Mouse (Mus musculus) adrenal gland, postnatal 36 days (tissue): Measurements from ENCODE around the gene Gpbp1l1. TPM values are rescaled to one million over a fixed set of nuclear protein-coding genes. Genes with fewer than 3 reads are reported as not detected.

ENCODE experiments used
- DNase-seq, 2 experiments: peaks; one replicate each; pipeline ENCODE4 v3.0.0; 2021; ENCODE audit warnings: mixed read lengths in 1 of 2
- total RNA-seq, 2 experiments: library from RNA; stranded (reverse); gene quantifications; 2 replicates each; pipeline ENCODE4 v1.2.3; 2021

The Gpbp1l1 gene
- total RNA-seq, 2 experiments from 2014 or later = 64.9 to 85.9 TPM

DNA sequence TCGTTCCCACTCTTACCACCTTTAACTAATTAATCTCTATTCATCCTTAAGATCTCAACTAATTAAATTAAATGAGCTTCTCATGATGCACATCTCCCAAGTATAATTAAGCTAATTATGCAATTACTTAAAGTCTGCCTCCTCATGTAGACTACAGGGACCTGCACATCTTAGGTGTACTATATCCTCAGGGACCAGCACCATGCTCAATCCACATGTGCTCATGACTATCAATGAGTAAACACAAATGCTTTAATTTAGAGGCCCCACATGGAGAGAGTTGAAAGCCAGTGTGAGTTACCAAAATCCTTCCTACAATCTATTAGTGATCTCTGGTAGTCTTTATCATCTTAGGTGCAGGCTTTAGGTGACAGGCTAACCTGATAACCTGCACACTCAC lies 77.7 kb downstream of the Gpbp1l1 start:
- no peak for DNase-seq

DNA sequence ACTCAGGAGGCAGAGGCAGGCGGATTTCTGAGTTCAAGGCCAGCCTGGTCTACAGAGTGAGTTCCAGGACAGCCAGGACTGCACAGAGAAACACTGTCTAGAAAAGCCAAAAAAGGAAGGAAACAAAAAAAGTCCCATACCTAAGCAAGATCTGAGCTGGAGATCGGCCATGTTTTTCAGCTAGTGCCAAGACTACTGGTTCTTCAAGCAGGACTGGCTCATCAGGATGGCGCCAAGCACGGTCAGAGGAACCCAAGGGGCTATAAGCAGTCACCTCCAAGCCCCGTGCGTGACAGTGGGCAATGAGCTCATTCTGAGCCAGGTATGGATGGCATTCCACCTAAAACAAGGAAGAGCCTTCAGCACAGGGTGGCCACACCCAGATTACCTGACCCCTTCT lies 81.4 kb downstream of the Gpbp1l1 start:
- no peak for DNase-seq

DNA sequence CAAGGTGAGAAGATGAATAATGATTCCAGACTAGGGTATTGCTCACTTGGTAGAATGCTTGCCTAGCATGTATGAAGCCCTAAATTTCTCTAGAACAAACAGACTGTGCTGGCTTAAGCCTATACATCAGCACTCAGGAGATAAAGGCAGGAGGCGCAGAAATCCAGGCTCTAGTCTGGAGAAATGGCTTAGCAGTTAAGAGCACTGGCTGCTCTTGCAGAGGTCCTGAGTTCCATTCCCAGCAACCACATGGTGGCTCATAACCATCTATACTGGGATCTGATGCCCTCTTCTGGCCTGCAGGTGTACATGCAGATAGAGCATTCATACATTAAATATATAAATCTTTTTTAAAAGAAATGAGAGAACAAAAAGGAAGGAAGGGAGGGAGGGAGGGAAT lies 84.6 kb downstream of the Gpbp1l1 start:
- DNase-seq = no peak

Other genes with a start within 250 kb of the Gpbp1l1 start
- 10 to 100 TPM; 37.2 to 44.0 TPM for gene Mast2, start 93.5 kb upstream of the Gpbp1l1 start, total RNA-seq
- gene Ipp, start 50.1 kb upstream of the Gpbp1l1 start, total RNA-seq = 10 to 100 TPM; 14.0 to 19.6 TPM
- gene Tmem69, start 1.7 kb upstream of the Gpbp1l1 start, total RNA-seq = 10 to 100 TPM; 20.3 to 21.2 TPM
- 10 to 100 TPM in 1 of 2 experiments, 1 to 10 TPM in 1; 9.1 to 12.1 TPM for gene Ccdc17, start 39.0 kb downstream of the Gpbp1l1 start, total RNA-seq
- gene Nasp, start 70.3 kb downstream of the Gpbp1l1 start, total RNA-seq = 10 to 100 TPM; 29.8 to 35.0 TPM
- gene Akr1a1, start 94.0 kb downstream of the Gpbp1l1 start, total RNA-seq = 100 to 1,000 TPM; 864 to 917 TPM
- 100 to 1,000 TPM; 682 to 824 TPM for gene Prdx1, start 127.9 kb downstream of the Gpbp1l1 start, total RNA-seq
- 10 to 100 TPM; 32.9 to 33.5 TPM for gene Mmachc, start 150.7 kb downstream of the Gpbp1l1 start, total RNA-seq
- gene Ccdc163, start 150.9 kb downstream of the Gpbp1l1 start, total RNA-seq = 10 to 100 TPM; 16.2 to 19.2 TPM
- 1 to 10 TPM; 2.9 to 5.9 TPM for gene Tesk2, start 163.3 kb downstream of the Gpbp1l1 start, total RNA-seq
- gene Toe1, start 250.0 kb downstream of the Gpbp1l1 start, total RNA-seq = 10 to 100 TPM; 16.9 to 20.8 TPM